Mouse (Mus musculus) embryonic facial prominence, embryonic 10.5 days (tissue): ENCODE measurements around the gene Hist1h4h. TPM values are rescaled to one million over a fixed set of nuclear protein-coding genes. Genes with fewer than 3 reads are reported as not detected.

Experiments used
- DNase-seq: peaks from one replicate; pipeline ENCODE4 v3.0.0-alpha.2; 2017; ENCODE audit warnings: low spot score
- H3K27ac ChIP-seq: fragments of 300-500 bp; sonication (generic); replicated peaks from 2 replicates; pipeline ENCODE4 v1.5.1; 2016; ENCODE audit warnings: mild to moderate bottlenecking
- H3K27me3 ChIP-seq: fragments of 300-500 bp; sonication (generic); replicated peaks from 2 replicates; pipeline ENCODE4 v1.6.1; 2016; ENCODE audit warnings: low read depth, mild to moderate bottlenecking; ENCODE audit not compliant: poor library complexity, severe bottlenecking
- H3K36me3 ChIP-seq: fragments of 300-500 bp; sonication (generic); replicated peaks from 2 replicates; pipeline ENCODE4 v1.6.1; 2016; ENCODE audit warnings: mild to moderate bottlenecking, moderate library complexity
- H3K4me1 ChIP-seq: fragments of 300-500 bp; sonication (generic); 2 replicates; pipeline ENCODE4 v1.6.1; 2016
- H3K4me3 ChIP-seq: fragments of 300-500 bp; sonication (generic); 2 replicates; pipeline ENCODE4 v1.5.1; 2016; ENCODE audit warnings: mild to moderate bottlenecking, moderate library complexity
- H3K9me3 ChIP-seq: fragments of 300-500 bp; sonication (generic); 2 replicates; pipeline ENCODE4 v1.6.1; 2016; ENCODE audit warnings: mild to moderate bottlenecking
- WGBS: fragments of 180-500 bp; shearing (Covaris S2); methylation state at CpG from one replicate; pipeline ENCODE4 v1.1.7; 2016; 5-methylcytosine and 5-hydroxymethylcytosine counted together
- polyA plus RNA-seq: library from polyadenylated mRNA; unstranded; fragments of >200 nt; fragmentation: Nextera tagmentation; extraction: Ambion mirVana; gene quantifications from 2 replicates; pipeline ENCODE4 v1.2.1, GENCODE M21; 2016

The Hist1h4h gene
- polyA plus RNA-seq, 1 experiment from 2014 or later = 2.7 TPM

DNA sequence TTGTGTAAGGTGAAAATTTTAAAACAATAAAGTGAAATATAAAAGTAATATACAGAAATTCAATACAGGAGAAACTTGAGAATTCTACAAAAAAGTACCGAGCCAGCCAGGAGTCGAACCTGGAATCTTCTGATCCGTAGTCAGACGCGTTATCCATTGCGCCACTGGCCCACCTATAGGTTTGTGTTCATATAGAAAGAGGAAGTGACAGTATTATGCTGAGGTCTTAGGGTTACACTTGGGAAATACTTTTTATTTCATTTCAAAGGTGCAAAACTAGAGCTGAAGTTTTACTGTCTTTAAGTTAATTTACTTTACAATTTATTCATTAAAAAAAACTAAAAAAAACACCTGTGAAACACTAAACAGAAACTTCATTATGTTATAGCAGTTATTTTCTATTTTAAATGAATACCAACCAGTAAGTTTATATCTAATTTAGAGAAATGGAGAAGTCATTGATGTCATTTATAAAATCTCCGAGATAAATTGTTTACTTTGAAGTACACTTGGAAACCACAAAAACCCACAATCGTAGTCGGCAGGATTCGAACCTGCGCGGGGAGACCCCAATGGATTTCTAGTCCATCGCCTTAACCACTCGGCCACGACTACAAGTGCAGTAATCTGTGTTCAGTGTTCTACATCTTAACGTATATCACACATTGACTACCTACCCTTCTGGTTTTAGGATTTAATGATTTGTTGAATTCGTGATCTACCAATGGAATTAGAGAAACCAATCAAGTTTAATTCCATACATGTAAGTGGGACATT is 30.2 kb upstream of the Hist1h4h start:
- WGBS = under 1% methylated on average over 17 of the region's 17 CpGs
- Histone ChIP-seq H3K27me3 (no peaks in the 10 kb centered on the region), H3K27ac (no peak overlapping the region), H3K36me3 (no peaks in the 10 kb centered on the region), H3K4me1 (peaks cover 60% of the 10 kb centered on the region), H3K4me3 (peak overlapping the region; percentile 56), H3K9me3 (no peaks in the 10 kb centered on the region)
- peak; percentile 87 for DNase-seq

DNA sequence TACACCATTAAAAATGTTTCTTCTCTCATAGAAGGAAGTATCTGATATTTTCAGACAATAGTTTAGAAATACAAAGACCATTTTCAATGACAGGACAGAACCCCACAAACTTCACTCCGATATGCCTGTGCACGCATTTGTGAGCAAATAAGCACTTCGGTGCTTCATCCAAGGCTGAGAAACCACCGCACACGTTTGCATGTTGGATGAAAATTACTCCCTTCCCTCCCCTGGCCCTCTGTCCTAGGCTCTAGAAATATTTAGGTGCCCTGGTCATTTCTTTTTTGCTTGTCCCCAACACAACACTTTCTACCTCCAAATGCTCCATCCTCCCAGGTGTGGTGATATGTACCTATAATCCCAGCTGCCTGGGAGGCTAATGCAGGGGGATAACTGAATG is 29.3 kb upstream of the Hist1h4h start:
- no peak for DNase-seq
- no peaks in the 10 kb centered on the region for H3K9me3 ChIP-seq
- no peaks in the 10 kb centered on the region for H3K36me3 ChIP-seq
- peaks cover 66% of the 10 kb centered on the region for H3K4me1 ChIP-seq
- H3K27me3 ChIP-seq = no peaks in the 10 kb centered on the region
- H3K4me3 ChIP-seq = peak overlapping the region; percentile 52
- 22% methylated on average over 5 of the region's 5 CpGs for WGBS
- no peak overlapping the region for H3K27ac ChIP-seq

DNA sequence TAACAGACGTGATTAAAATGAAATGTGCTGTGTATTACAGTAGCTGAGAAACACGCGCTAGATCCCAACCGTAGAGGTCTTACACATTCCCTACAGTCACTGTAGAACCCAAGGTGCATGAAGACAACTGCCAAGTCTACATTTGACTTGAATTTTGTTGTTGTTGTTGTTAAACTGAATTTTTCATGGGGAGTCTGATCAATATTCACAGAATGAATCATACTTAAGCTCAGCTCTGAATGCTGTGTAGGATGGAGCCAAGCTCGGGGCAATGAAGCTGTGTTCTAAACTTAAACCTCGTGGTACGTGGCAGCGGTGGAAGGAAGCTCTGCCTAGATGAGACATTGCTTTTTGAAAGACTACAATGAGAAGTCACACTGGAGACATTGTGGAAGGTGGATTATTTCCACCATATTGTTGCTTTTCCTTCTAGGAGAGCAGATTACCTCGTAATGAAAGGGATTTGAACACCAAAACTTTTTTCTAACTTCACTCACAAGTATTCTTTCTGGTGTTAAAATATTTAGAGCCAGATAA is 28.8 kb upstream of the Hist1h4h start:
- peak overlapping the region; percentile 52 for H3K4me3 ChIP-seq
- H3K27ac ChIP-seq = no peak overlapping the region
- WGBS = 30% methylated on average over 9 of the region's 9 CpGs
- DNase-seq = no peak
- H3K4me1 ChIP-seq = peaks cover 65% of the 10 kb centered on the region
- no peaks in the 10 kb centered on the region for H3K36me3 ChIP-seq
- H3K27me3 ChIP-seq = no peaks in the 10 kb centered on the region
- no peaks in the 10 kb centered on the region for H3K9me3 ChIP-seq

DNA sequence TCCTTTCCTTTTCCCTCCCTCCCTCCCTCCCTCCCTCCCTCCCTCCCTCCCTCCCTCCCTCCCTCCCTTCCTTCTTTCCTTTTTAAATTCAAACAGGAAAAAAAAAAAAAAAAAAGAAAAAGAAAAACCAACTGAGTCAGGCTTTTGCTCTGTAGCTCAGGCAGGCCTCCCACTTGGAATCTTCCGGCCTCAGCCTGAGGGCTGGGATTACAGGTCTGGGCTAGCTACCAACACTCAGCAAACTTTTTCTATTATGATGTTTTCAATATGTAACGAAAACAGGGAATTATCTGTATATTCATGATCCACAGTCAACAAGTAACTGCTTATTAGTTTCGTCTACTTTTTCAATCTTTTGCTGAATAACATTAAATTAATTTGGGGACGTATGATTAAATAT is 27.9 kb upstream of the Hist1h4h start:
- Histone ChIP-seq H3K4me3 (no peak overlapping the region), H3K27ac (no peak overlapping the region), H3K36me3 (no peaks in the 10 kb centered on the region), H3K9me3 (no peaks in the 10 kb centered on the region), H3K27me3 (no peaks in the 10 kb centered on the region), H3K4me1 (peaks cover 61% of the 10 kb centered on the region)
- WGBS = 24% methylated on average over 4 of the region's 4 CpGs
- DNase-seq = no peak

DNA sequence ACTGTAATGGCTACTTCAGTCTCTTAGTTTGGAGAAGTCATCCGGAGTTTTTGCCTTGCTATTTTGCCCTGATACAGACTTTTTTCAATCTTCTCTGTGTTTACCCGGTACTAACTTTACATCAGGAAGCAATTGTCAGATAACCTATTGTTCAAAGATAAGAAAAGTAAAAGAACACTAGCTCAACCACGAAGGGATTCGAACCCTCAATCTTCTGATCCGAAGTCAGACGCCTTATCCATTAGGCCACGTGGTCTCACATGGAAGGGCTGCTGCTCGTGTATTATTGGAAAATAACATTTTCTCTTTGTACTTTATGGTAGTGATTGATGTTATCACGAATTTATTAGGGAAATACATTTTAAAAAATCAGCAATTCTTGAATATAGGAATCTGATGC is 27.1 kb upstream of the Hist1h4h start:
- DNase-seq = peak; percentile 67
- no peaks in the 10 kb centered on the region for H3K9me3 ChIP-seq
- WGBS = under 1% methylated on average over 9 of the region's 9 CpGs
- peaks cover 52% of the 10 kb centered on the region for H3K4me1 ChIP-seq
- H3K27ac ChIP-seq = no peak overlapping the region
- H3K36me3 ChIP-seq = no peaks in the 10 kb centered on the region
- H3K4me3 ChIP-seq = peak overlapping the region; percentile 43
- no peaks in the 10 kb centered on the region for H3K27me3 ChIP-seq

DNA sequence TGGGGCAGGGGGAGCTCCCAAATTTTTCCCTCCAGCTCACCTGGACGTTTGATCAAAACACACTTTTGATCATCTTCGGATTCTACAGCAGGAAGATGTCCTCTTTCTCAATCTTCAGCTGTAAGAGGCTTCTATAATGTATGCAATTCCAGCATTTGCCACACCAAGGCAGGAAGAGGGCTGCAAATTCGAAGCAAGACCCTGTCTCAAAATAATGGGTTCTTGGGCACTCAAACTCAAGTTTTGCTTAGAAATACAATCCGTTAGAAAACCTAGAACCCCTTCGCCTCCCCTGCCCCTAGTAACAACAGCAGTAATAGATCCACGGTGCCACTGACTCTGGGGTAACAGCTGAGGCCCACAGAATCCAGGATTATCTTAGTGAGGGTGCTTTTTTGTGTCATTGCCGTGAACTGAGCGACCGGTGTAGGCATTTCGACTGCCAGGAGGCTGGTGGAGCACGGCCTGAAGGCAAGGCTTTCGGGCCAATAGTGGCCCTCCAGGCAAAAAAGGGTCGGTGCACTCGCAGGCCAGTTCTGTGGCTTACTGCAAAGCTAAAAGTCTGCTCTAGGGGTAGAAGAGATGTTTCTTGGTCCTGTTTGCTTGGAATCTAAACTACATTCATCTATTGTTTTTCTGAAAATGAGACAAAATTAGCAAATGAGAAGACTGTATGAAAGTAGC is 25.0 kb upstream of the Hist1h4h start:
- Histone ChIP-seq H3K4me1 (peaks cover 57% of the 10 kb centered on the region), H3K4me3 (peak overlapping the region; percentile 60), H3K27ac (peak overlapping the region; percentile 70), H3K36me3 (no peaks in the 10 kb centered on the region), H3K27me3 (no peaks in the 10 kb centered on the region), H3K9me3 (no peaks in the 10 kb centered on the region)
- 3% methylated on average over 14 of the region's 14 CpGs for WGBS
- DNase-seq = peak; percentile 59

DNA sequence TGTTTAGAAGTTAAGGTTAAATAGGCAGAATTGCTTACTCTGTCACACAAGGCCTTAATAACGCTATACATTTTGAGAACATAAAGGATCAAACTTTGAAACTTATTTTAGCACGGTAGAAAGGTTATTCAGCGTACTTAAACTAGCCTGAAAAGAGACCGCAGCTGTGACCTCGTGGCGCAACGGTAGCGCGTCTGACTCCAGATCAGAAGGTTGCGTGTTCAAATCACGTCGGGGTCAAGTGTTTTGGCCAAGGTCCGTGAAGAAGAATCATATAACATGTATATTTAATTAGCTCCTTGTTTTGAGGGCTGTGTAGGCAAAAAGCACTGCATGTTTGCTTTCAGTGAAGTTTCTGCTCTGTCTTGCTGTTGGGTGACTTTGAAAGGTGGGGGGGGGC is 24.5 kb upstream of the Hist1h4h start:
- peaks cover 57% of the 10 kb centered on the region for H3K4me1 ChIP-seq
- H3K4me3 ChIP-seq = peak overlapping the region; percentile 60
- H3K27ac ChIP-seq = no peak overlapping the region
- DNase-seq = peak; percentile 77
- no peaks in the 10 kb centered on the region for H3K27me3 ChIP-seq
- WGBS = under 1% methylated on average over 13 of the region's 13 CpGs
- H3K36me3 ChIP-seq = no peaks in the 10 kb centered on the region
- no peaks in the 10 kb centered on the region for H3K9me3 ChIP-seq

DNA sequence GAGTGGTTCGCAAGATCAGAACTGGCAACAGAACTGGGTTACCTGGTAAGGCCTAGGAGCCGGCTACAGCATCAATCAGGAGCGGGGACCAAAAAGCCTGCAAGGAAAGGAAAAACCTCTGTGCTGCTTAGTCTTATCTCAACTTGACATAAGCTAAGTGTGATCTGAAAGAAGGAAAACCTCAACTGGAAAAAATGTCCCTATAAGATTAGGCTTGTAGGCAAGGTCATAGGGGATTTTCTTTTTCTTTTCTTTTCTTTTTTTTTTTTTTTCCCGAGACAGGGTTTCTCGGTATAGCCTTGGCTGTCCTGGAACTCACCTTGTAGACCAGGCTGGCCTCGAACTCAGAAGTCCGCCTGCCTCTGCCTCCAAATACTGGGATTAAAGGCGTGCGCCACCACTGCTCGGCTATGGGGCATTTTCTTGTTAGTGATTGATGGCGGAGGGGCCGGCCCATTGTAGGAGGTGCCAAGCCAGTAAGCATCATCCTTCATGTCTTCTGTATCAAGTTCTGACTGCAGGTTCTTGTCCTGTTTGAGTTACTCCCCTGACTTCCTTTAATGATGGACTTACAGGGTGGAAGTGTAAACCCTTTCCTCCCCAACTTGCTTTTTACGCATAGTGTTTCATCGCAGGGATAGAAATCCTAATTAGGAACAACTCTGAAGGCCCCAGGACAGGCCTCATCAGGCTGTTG is 23.9 kb upstream of the Hist1h4h start:
- no peaks in the 10 kb centered on the region for H3K36me3 ChIP-seq
- H3K27ac ChIP-seq = no peak overlapping the region
- peaks cover 51% of the 10 kb centered on the region for H3K4me1 ChIP-seq
- peak overlapping the region; percentile 60 for H3K4me3 ChIP-seq
- WGBS = 7% methylated on average over 14 of the region's 14 CpGs
- DNase-seq = peak; percentile 72
- H3K9me3 ChIP-seq = no peaks in the 10 kb centered on the region
- H3K27me3 ChIP-seq = no peaks in the 10 kb centered on the region

DNA sequence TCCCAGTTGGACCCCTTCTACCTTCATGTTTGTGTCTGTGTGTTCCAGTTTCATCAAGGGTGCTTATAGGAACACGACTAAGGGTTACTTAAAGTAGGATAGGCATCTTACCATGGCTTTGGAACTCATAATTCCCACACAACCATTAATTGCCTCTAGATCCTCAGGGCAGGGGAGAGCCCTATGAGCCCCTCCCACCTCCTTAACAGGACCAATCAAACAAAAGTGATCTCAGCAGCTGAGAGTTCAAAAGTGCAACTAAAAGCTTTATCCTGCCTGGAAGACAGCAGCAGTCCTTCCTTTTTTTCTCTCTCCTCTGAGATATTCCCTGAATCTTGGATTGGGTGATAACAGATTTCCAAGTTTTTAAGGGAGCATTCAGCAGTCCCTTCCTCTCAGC is 20.7 kb upstream of the Hist1h4h start:
- no peak for DNase-seq
- Histone ChIP-seq H3K27me3 (no peaks in the 10 kb centered on the region), H3K4me1 (peaks cover 30% of the 10 kb centered on the region), H3K27ac (no peak overlapping the region), H3K4me3 (0 out of 2 replicates have a peak overlapping the region, but pooled peaks have one; percentile 13), H3K36me3 (no peaks in the 10 kb centered on the region), H3K9me3 (no peaks in the 10 kb centered on the region)
- WGBS = 48% methylated on average over 1 of the region's 1 CpGs

DNA sequence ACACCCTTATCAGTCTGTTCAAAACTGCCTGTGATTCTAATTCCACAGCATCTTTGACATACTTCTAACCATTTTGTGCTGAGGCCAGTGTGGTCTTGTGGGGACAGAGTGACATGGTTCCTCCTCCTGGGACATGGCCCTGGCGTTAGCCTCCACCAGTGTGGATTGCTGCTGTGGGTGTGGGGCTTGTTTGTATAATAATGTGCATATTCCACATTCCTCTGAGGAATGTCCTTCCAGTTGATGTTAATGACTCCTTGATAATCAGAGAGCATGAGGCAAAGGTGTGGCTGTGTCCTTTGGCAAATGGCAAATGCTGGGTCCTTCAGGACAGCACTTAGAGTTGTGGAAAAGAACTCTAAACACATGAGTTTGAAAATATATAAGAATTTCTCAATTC is 17.3 kb upstream of the Hist1h4h start:
- H3K4me3 ChIP-seq = no peak overlapping the region
- DNase-seq = no peak
- no peaks in the 10 kb centered on the region for H3K9me3 ChIP-seq
- no peaks in the 10 kb centered on the region for H3K27me3 ChIP-seq
- H3K36me3 ChIP-seq = no peaks in the 10 kb centered on the region
- WGBS = 89% methylated on average over 1 of the region's 1 CpGs
- H3K27ac ChIP-seq = no peak overlapping the region
- peaks cover 16% of the 10 kb centered on the region for H3K4me1 ChIP-seq

DNA sequence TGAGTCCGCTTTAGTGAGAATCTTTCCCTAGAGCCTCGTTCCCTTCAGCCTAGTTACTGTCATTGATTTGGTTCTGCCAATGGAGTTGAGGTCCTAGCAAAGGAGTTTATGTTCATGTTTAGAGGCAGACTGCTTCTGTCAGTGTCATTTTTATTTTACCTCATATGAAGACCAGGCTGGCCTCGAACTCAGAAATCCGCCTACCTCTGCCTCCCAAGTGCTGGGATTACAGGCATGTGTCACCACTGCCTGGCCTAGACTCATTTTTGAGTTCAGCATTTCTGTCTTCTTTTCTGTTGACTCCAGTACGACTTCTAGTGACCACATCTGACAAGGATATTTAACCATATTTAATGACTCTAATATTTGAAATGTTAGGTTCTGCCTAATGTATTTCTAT is 15.6 kb upstream of the Hist1h4h start:
- Histone ChIP-seq H3K9me3 (no peaks in the 10 kb centered on the region), H3K27ac (no peak overlapping the region), H3K27me3 (no peaks in the 10 kb centered on the region), H3K36me3 (no peaks in the 10 kb centered on the region), H3K4me3 (no peak overlapping the region), H3K4me1 (peaks cover 14% of the 10 kb centered on the region)
- no peak for DNase-seq
- WGBS = 69% methylated on average over 5 of the region's 5 CpGs

DNA sequence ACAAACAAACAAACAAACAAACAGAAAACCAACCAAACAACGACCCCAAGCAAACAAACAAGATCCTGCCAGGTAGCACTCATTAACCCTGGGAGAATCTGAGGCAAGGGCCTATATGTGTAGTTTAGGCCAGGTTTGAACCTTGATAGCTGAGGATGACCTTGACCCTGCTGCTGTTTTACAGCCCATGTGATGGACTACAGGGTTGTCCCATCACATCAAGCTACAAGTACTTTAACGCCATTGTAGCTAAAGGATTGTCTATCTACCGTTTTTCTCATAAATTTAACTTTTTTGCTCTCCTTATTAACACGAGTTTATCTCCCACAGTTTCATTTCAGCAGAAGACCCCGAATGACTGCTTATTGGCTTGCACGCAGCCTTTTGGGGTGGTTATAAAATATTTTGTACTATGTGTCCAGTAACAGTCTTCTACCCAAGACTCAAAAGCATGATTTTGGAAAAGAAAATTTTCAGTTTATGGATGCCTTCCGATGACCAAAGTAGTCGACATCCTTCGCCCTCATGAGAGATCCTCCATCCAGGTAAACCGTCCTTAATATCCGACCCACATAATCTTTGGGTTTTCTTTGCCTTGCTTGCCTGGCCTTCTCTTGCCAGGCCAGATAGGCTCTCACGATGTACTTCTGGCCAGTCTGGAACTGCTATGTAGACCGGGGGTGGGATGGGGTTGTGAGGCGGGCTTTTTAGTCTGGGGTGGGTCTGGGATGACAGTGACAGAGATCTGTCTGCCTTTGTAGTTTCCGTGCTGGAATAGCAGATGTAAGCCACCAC is 14.8 kb upstream of the Hist1h4h start:
- no peaks in the 10 kb centered on the region for H3K36me3 ChIP-seq
- peak overlapping the region; percentile 72 for H3K27ac ChIP-seq
- no peaks in the 10 kb centered on the region for H3K9me3 ChIP-seq
- 53% methylated on average over 15 of the region's 15 CpGs for WGBS
- peak overlapping the region; percentile 61 for H3K4me3 ChIP-seq
- H3K27me3 ChIP-seq = no peaks in the 10 kb centered on the region
- DNase-seq = peak; percentile 45
- peaks cover 8% of the 10 kb centered on the region; the same call in 1 of the 2 replicates for H3K4me1 ChIP-seq
